Mouse (Mus musculus) c-Kit-positive CD71-negative TER-119-negative erythroid progenitor cells, embryonic 14.5 days (primary cell): ENCODE measurements around the gene Cox7b.
"Not testable (repeated sequence)": the region's sequence is repeated elsewhere in the genome, so short reads cannot be mapped to it uniquely, and the experiment has no call there.

Experiments used
- DNase-seq: peaks from one replicate; pipeline ENCODE4 v3.0.0-alpha.2; 2013; ENCODE audit warnings: low read depth

Cox7b gene

GRCm38 (mm10) chrX:106015571-106016322 lies at the start of gene Cox7b:
Gene Cox7b (plus strand): TSS chrX:106015700.
- peak; percentile 84 for DNase-seq

GRCm38 (mm10) chrX:106001605-106002004 lies 13.9 kb upstream of the Cox7b start:
- no peak for DNase-seq

DNA sequence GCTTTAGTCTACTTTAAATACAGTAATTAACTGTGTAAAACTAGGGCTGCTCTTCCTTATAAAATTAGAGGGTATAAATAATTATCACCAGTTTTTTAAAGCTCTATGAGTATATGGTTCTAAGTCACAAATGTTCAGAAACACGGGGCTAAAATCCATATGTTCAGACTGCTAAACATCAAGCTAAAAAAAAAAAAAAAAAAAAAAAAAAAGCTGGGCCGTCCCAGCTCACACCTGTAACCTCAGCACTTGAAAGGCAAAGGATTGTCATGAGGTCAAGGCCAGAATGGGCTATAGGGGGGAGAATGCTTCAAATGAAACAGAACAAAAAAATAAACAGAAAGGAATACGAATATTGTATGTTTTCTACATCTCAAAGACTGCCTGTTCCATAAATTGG lies 4.7 kb upstream of the Cox7b start:
- DNase-seq = no peak

GRCm38 (mm10) chrX:106011465-106012159 lies 3.9 kb upstream of the Cox7b start, which contains the start of gene Magt1:
Gene Magt1 (minus strand): TSS chrX:106011906.
- DNase-seq = peak; percentile 63

DNA sequence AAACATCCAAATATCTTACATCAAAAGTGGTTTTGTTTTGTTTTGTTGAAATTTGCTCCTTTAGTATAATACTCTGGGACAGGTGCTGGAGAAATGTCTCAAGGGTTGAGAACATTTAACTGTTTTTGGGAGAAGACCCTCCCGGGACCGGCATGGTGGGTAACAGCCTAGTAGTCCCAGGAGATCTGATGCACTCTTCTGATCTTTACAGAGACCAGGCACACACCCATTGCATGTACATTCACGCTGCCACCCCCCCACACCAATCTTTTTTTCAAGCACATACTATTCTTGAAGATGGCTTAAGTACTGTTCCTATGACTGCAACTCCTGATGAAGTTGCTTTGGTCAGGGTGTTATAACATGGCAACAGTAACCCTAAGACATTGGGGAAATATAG lies 2.9 kb upstream of the Cox7b start:
- DNase-seq = no peak

DNA sequence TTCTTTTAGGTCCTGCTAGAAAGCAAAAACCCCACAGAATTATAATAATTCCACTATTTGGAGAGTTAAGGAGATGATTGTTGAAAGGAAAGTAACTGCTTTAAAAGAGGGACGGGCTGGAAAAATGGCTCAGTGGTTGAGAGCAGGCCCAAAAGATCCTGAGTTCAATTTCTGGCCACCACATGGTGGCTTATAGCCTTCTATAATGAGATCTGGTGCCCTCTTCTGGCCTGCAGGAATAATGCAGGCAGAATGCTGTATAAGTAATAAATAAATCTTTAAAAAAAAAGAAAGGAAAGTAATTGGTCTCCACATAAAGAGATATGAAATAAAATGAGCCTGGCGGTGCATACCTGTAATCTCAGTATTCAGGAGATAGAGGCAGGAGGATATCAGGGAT lies 2.3 kb upstream of the Cox7b start:
- no peak for DNase-seq

DNA sequence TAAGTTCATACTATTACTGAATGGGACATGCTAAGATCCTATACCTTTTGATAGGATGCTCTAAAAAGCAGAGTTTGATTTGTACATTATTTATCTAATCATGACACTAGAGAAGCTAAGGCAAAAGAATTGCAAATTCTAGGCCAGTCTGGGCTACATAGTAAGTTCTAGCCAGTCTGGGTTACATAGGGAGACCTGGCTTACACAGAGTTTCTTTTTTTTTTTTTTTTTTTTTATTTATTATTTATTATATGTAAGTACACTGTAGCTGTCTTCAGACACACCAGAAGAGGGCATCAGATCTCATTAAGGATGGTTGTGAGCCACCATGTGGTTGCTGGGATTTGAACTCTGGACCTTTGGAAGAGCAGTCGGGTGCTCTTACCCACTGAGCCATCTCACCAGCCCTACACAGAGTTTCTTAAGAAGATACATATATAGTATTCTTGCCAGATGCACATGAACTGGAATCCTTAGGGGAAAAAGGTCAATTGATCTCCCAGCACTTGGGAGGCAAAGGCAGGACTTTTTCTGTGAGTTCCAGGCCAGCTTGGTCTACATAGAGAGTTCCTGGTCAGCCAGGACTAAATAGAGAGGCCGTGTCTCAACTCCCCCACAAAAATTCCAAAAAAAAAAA lies 641 bp upstream of the Cox7b start:
- DNase-seq = not testable (repeated sequence)

DNA sequence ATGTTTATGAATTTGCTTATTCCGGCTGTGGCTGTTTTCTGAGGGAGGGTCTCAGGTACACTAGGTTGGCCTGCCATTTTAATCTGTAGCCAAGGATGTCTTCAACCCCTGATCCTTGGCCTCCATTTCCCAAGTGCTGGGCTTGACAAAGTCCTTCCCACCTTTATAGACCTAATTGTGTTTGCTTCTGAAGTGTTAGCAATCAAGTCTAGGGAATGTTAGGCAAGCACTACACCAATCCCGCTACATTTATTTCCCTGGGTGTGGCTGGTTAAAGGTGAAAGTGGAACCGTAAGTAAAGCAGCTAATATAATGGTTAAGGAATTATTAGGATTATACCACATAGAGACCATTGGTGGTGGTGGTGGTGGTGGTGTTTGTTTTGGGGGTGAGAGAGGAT lies 1.6 kb downstream of the Cox7b start:
- DNase-seq = no peak

DNA sequence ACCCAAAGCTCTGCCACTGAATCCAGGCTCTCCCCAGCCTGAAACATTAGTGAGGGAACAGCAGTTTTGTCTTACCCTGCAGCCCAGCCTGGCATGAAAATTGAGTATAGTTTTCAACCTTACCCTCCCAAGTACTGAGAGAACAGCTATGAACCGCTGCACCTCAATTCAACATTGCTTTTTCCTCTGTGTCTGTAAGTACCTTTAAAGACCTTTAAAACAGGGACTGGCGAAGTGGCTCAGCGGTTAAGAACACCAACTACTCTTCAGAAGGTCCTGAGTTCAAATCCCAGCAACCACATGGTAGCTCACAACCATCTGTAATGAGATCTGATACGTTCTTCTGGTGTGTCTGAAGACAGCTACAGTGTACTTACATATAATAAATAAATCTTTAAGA lies 2.0 kb downstream of the Cox7b start:
- no peak for DNase-seq

- peak; percentile 84 for DNase-seq
These were observed 11.2 kb downstream of the Cox7b start, which contains the start of gene Atp7a for GRCm38 (mm10) chrX:106026418-106027342. Gene Atp7a (plus strand): TSS chrX:106027276.

DNA sequence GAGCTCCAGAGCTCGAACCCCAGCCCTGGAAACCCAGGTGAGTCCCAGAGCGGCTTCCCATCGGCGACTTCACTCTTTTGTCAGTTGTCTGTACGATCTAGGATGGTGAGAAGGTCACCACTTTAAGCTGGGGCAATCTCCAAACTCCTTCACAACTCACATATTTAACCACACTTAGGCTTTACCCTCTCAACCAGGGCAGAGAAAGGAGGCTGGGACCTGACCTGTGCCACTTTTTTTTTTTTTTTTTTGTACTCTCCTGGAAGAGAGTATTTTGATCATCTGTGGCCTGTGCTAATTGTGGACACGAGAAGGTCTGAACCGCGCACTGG lies 11.8 kb downstream of the Cox7b start:
- no peak for DNase-seq

GRCm38 (mm10) chrX:106030176-106030575 lies 14.7 kb downstream of the Cox7b start:
- DNase-seq = no peak

DNA sequence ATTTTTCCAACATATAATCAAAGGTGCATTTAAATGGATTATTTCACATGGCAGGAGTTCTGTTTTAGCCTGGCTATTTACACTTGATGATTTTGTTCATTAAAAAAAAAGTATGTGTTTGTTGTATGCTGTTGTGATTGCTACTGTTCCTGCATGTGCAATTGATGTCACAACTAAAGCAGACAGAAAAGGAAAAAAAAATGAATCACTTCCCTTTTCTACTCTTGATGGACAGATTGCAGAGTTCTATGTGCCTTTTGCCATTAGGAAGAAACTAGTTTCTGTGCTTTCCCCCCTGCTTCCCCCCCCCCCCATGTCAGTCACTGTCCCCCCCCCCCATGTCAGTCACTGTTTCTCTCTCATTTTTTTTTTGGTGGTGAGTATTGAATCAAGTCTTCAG lies 15.6 kb downstream of the Cox7b start:
- DNase-seq = no peak

GRCm38 (mm10) chrX:106035727-106036126 lies 20.2 kb downstream of the Cox7b start:
- no peak for DNase-seq

- no peak for DNase-seq
These were observed 21.8 kb downstream of the Cox7b start for GRCm38 (mm10) chrX:106037185-106037752.

DNA sequence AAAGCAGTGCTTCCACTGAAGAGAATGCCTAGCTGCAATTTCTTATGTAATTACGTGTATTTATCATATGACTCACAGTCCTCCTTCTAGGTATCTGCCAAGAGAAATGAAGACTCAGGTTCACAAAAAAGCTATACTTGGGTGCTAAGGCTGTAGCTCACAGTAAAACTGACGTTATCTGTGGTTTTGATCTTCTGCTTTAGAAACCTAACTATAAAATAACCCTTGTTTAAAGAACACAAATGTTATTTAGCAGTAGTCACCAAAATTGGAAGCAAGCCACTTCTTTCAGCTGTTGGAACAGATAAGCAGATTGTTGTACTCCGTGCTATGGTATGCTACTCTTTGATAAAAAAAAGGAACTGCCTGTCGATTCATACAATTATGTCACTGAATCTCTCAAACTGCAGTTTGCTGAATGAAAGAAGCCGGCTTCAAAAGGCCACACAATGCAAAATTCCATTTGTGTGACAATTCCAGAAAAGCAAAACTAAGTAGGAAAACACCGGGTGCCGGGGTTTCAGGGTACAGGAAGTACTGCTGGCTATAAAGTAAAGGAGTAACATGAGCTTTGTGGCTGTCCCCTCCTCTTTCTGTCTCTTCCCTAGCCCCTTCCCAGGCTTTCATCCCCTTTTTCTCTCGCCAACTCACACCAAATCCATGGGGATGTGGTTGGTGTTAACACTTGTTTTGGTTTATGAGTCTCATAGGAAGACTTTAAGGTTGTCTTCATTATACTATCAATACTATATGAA lies 28.5 kb downstream of the Cox7b start:
- DNase-seq = peak; percentile 44

DNA sequence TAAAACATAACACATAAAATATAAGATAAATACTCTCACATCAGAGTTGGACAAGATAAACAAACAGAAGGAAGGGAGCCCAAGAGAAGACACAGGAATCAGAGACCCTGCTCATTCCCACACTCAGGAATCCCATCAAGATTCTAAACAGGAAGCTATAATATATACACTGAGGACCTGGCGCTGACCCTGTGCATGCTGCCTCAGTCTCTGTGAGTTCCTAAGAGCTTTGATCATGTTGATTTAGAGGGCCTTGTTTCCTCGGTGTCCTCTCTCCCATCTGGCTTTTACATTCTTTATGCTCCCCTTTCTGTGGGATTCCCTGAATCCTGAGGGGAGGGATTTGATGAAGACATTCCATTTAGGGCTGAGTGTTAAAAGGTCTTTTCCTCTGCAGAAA lies 30.0 kb downstream of the Cox7b start:
- DNase-seq = no peak

GRCm38 (mm10) chrX:106045928-106046327 lies 30.4 kb downstream of the Cox7b start:
- DNase-seq = no peak

DNA sequence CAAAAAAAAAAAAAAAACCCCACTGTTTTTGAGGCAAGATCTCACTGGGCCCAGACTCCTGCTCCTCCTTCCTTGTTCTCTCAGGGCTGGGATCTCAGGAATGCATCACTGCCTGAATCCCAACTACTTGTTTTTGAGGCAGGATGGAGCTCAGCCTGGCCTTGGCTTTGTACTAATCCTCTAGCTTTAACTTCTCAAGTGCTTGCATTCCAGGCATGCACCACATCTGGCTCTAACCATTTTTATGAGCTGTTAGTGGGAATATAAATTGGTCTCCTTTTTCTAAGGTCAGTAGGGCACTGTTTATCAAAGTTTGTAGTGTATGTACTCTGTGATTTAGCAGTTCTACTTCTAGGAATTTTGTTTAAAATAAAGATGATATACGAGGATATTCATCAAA lies 32.7 kb downstream of the Cox7b start:
- DNase-seq = no peak
